Mouse (Mus musculus) adrenal gland, postnatal 4 days (tissue): Measurements from ENCODE around the gene Plxnd1. TPM values are rescaled to one million over a fixed set of nuclear protein-coding genes. Genes with fewer than 3 reads are reported as not detected.

Experiments
- DNase-seq, 2 experiments: peaks; one replicate each; pipeline ENCODE4 v3.0.0; 2021 to 2022; ENCODE audit warnings: low spot score in 2 of 2, mixed read lengths in 2 of 2
- total RNA-seq, 2 experiments: library from RNA; stranded (reverse); gene quantifications; 2 replicates each; pipeline ENCODE4 v1.2.3; 2021

Gene Plxnd1
- total RNA-seq, 2 experiments from 2014 or later = 237 to 271 TPM

DNA sequence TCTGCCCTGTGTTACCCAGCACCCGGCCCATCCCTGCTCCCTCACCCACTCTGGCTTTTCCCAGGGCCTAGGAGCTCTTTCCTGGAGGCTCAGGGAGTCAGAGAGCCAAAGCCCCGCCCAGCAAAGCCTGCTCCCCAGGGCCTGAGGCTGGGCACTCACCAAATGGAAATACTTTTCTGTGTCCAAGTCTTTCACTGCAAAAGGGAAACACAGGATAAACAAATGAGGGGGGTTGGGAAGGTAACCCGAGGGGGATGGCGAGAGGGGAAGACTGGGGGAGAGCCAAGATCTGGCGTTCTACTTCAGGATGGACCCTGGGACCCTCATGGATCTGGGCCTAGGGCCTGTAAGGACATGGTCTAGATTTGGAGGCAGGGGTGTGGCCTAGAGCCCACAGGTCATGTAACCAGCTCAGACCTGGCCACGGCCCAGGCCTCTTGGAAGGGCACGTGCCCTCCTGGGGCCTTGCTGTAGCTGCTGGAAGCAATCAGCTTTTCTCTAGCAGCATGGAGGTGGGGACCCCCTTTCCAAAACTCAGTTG, 35.6 kb downstream of the Plxnd1 start:
- DNase-seq = peak in 1 of 2 experiments; percentile 45

- no peak for DNase-seq
These were observed 36.4 kb downstream of the Plxnd1 start for GRCm38 (mm10) chr6:115958445-115958844.

- DNase-seq = no peak
These were observed 37.1 kb downstream of the Plxnd1 start for GRCm38 (mm10) chr6:115957681-115958080.

- no peak for DNase-seq
These were observed 37.7 kb downstream of the Plxnd1 start for GRCm38 (mm10) chr6:115956922-115957601.

DNA sequence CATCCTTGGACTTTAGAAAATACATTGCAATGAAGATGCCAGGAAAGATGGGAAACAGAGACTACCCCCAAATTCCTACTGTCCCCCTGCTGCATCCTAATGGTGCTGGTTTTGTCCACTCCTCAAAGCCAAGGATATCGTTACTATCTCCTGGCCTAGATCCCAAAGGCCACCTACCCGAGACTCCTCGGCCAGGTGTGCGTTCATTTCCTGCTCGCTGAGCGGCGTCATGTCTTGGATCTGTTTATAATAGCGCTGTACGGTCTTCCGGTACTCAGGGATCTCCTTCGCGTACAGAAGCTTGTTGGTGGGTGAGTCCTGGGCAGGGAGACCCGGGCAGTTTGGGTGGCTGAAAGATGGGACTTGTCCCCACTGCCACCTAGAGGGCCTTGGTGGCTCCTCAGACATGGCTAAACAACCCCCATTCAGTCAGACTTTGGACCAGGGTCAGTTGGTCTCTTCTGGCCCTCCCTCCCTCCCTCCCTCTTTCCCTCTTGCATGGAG, 38.3 kb downstream of the Plxnd1 start:
- no peak for DNase-seq

GRCm38 (mm10) chr6:115955664-115956063, 39.1 kb downstream of the Plxnd1 start:
- DNase-seq = no peak

- DNase-seq = no peak
These were observed 39.6 kb downstream of the Plxnd1 start for GRCm38 (mm10) chr6:115955169-115955568.

DNA sequence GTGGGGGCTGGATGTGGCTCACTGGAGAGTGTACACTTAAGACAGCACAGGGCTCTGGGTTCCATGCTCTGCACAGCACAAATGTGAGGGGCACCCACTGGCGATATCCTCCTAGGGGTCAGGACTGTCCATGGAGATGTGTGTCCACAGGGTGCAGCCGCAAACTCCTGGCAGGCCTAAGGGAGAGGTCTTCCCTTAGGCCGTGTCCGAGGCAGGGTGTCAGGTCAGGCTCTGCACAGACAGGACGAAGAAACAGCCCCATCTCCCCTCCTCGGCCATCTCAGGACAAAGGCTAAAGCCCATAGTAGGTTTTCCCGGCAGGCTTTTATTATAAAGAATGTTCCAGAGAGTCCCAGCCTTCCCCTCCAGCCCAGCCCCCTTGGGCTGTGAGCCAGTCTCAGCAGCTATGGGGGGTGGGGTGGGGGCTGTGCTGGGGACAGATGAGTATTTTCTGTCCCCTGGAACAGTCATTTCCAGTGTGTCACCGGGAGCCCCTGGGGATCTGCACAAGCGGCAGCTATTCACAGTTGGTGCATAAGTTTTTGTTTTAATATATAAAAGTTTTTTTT, 40.2 kb downstream of the Plxnd1 start:
- DNase-seq = no peak

DNA sequence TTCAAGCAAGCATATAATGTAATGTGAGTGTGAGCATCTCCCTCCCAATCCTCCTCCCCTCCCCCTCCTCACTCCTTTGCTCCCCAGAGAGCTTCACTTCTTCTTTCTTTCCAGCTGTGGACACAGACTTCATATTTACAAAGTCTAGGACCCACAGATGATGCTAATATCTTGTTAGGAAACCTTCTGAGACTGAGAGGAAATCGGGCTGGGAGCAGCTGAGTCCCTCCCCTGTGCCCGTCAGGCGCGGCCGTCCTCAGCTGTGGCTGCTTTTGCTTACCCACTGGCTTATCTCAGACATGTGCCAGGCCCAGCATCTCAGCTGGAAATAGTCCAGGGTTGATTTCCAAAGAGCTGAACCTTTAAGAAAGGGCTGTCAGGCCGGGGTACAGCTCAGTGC, 48.4 kb downstream of the Plxnd1 start:
- DNase-seq = no peak

DNA sequence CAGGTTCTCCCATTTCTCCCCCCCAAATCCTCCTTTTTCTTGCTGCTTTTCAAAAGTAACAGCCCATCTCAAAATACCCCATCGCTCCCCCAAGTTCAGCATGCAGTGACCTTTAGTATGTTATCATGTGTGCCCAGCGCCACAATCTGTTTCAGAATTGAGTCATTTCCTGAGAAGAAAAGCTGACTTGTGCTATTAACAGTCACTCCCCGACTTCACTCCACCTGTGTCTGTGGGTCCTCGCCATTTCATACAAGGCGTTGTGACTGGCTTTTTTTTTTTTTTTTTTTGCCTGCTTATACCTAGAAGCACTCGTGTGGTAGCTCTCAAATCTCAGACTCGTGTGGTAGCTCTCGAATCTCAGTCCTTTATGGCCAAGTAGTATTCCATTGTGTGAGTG, 49.2 kb downstream of the Plxnd1 start:
- DNase-seq = no peak

- no peak for DNase-seq
These were observed 50.2 kb downstream of the Plxnd1 start, which contains the start of gene H1foo for GRCm38 (mm10) chr6:115944638-115945037. TSS of gene H1foo (plus strand) at chr6:115944938.

DNA sequence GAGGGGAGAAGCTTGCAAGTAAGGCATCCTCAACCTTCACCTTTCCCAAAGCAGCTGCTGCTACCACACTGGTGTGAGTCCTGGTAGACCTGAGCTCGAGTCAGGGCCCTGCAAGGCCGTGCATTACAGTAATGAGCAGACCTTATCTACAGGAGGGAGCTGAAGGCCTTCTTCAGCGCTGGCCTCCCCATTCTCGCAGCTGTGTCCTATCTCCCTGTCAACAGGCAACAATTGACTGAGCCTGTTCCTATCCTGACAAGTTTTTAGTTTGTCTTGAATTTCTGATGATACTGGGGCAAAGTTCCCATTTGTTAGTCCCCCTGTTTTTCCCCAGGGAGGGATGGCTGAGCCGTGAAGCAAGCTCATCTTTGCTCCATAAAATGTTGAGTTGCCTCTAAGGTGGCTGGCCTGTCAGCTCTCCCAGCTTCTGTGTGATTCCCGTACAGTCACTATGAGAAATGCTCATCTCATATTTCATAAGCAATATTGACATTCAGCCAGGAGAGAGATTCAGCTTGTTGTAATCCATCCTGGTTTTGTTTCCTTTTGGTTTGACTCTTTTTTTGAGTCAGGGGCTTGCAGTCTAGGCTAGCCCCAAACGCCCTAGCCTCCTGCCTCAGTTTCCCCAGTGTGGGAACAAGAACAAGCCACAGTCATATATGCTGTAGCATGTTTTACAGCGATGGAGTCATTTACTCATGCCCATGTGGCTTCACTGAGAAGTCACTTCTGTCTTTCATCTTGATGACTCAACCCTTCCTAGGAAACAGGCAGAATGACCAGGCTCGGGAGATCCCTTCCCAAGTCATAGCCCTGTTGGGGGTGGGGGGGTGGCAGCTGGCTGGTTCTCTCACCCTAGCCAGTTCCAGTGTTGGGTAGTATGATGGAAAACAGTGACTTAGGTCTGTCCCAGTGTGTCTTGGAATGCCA, 51.0 kb downstream of the Plxnd1 start:
- no peak for DNase-seq

DNA sequence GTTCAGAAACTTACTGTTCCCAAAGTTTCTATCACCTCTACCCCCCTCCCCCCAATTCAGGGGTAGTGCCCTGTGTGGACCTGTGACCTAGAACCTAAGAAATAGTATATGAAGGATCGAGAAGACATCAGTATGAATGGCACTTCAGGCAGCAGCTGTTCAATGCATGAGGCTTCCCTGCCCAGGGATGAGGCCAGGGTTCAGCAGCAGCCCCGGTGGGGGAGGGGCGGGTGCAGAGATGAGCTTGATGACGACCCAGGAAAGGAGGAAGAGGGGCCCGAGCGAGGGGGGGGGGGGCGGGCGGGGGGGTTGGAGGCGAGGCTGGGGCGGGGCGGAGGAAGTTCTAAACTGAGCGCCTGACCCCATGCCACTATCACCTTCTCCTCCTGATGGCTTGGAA, 53.7 kb downstream of the Plxnd1 start:
- no peak for DNase-seq

DNA sequence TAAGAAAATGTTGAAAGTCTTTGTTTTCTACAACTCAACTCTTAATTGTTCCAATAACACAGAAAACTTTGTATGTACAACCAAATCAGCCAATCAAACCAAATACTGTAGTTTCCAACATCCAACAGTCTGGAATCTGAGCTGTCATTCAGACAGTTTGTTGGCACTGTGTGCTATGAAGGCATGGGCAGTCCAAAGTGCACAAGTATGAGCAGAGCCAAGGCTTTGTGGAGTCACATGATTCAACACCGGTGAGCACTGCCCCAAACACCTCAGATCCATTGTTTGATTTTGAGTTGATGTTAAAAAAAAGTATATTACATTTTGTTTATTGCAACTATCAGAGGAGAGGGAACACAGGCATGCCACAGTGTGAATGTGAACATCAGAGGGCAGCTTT, 54.2 kb downstream of the Plxnd1 start:
- DNase-seq = no peak

DNA sequence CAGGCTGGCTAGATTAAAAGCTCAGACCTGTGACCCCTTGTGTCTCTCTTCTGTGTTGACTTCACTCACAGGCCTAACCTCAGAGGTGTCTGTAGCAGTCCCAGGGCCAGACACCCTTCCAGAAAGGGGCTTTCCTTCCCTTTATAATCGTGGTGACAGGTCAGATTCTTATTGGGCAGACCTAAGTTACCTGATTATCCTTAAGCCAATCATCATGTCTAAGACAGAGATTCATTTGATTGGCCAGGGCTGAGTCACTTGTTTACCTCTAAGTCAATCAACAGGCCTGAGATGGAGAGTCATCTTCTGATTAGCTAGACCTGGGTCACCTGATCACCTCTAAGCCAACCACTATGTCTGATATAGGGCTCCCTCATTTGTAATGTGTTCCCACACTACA, 56.0 kb downstream of the Plxnd1 start:
- no peak for DNase-seq

- no peak for DNase-seq
These were observed 56.8 kb downstream of the Plxnd1 start for GRCm38 (mm10) chr6:115938011-115938410.

DNA sequence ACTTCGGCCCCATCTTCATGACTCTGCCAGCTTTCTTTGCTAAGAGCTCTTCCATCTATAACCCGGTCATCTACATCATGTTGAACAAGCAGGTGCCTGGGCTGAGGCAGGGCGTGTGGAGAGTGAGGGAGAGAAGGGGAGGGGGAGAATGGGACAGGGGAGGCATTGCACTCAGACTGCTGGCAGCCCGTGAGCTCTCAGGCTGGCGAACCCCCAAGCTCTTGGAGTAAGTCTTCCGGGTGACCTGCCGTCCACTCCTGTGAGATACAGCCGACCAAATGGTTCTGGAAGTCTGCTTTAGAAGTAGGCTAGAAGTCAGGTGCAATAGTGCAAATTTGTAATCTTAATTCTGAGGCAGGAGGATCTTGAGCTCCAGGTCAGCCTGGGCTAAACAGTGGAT, 59.3 kb downstream of the Plxnd1 start:
- DNase-seq = no peak

DNA sequence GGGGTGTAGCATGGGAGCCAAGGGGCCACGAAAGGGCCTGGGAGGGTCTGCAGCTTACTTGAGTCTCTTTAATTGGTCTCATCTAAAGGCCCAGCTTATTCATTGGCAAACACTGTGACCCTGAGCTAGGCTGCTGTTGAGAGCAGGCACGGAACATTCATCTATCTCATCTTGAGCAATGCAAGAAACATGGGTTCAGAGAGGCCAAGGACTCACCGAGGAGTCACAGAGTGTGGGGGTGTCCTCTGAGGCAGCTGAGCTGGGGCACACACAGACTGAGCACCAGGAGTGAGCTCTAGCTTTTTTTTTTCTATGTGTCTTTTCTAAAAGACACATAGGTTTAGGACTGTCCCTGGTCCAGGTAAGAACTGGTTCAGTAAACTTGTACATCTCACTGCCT, 62.4 kb downstream of the Plxnd1 start:
- DNase-seq = no peak

DNA sequence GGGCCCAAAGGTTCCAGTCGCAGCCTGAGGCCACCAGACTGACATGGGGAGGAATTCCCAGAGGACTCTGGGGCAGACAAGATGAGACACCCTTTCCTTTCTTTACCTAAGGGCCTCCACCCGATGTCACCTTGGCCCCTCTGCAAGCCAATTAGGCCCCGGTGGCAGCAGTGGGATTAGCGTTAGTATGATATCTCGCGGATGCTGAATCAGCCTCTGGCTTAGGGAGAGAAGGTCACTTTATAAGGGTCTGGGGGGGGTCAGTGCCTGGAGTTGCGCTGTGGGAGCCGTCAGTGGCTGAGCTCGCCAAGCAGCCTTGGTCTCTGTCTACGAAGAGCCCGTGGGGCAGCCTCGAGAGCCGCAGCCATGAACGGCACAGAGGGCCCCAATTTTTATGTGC, 63.2 kb downstream of the Plxnd1 start, which contains the start of gene Rho:
Gene Rho (plus strand): TSS at position 110 of the 400 bp plus-strand sequence.
- DNase-seq = no peak

DNA sequence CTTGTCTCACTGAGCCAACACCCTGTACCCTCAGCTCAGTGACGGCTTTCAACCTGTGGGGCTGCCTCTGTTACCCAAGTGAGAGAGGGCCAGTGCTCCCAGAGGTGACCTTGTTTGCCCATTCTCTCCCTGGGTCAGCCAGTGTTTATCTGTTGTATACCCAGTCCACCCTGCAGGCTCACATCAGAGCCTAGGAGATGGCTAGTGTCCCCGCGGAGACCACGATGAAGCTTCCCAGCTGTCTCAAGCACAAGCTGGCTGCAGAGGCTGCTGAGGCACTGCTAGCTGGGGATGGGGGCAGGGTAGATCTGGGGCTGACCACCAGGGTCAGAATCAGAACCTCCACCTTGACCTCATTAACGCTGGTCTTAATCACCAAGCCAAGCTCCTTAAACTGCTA, 64.8 kb downstream of the Plxnd1 start:
- DNase-seq = no peak
